Mouse (Mus musculus) spleen, adult 2 months (tissue): ENCODE measurements around the gene Cct5. TPM values are rescaled to one million over a fixed set of nuclear protein-coding genes. Genes with fewer than 3 reads are reported as not detected.

ENCODE experiments used
- DNase-seq, 2 experiments: peaks; one replicate each; pipeline versions ENCODE4 v3.0.0 to v3.0.0-alpha.2; 2012 to 2021; ENCODE audit warnings: low spot score in 2 of 2, low read depth in 1 of 2
- H3K27ac ChIP-seq: fragments of 200-500 bp; 2 replicates; pipeline ENCODE4 v1.5.1; 2012; ENCODE audit warnings: low read length, inconsistent platforms; ENCODE audit not compliant: insufficient read depth
- H3K27me3 ChIP-seq: fragments of 200-500 bp; 2 replicates; pipeline ENCODE4 v1.6.1; 2012; ENCODE audit warnings: mild to moderate bottlenecking, moderate library complexity, low read length, inconsistent platforms; ENCODE audit not compliant: control insufficient read depth, insufficient read depth
- H3K36me3 ChIP-seq: fragments of 200-500 bp; 2 replicates; pipeline ENCODE4 v1.6.1; 2012; ENCODE audit warnings: mild to moderate bottlenecking, low read length, inconsistent platforms; ENCODE audit not compliant: control insufficient read depth, insufficient read depth
- H3K4me1 ChIP-seq: fragments of 200-500 bp; 2 replicates; pipeline ENCODE4 v1.6.1; 2011; ENCODE audit warnings: inconsistent platforms; ENCODE audit not compliant: control insufficient read depth, insufficient read depth, insufficient read length
- H3K4me3 ChIP-seq: fragments of 200-500 bp; 2 replicates; pipeline ENCODE4 v1.5.1; 2011; ENCODE audit warnings: mild to moderate bottlenecking, inconsistent platforms; ENCODE audit not compliant: insufficient read depth, insufficient read length; ENCODE audit errors: extremely low read depth
- CTCF ChIP-seq: fragments of 200-500 bp; IDR thresholded peaks from 2 replicates; pipeline ENCODE4 v1.5.1; 2011; ENCODE audit warnings: mild to moderate bottlenecking, inconsistent platforms; ENCODE audit not compliant: insufficient read depth, insufficient read length, insufficient replicate concordance; ENCODE audit errors: extremely low read depth
- POLR2A ChIP-seq: fragments of 200-500 bp; IDR thresholded peaks from 2 replicates; pipeline ENCODE4 v1.6.1; 2011; ENCODE audit warnings: low read depth, low read length, inconsistent platforms
- WGBS: fragments of 180-500 bp; shearing (Covaris S2); methylation state at CpG from one replicate; pipeline ENCODE4 v1.1.7; 2018; 5-methylcytosine and 5-hydroxymethylcytosine counted together
- polyA plus RNA-seq: library from polyadenylated mRNA; depleted of rRNA; stranded (reverse); fragments of >200 nt; gene quantifications from 2 replicates; pipeline ENCODE4 v1.2.3, GENCODE M21; 2012; rRNA removed

The Cct5 gene
- polyA plus RNA-seq, 1 experiment: 66.9 TPM

DNA sequence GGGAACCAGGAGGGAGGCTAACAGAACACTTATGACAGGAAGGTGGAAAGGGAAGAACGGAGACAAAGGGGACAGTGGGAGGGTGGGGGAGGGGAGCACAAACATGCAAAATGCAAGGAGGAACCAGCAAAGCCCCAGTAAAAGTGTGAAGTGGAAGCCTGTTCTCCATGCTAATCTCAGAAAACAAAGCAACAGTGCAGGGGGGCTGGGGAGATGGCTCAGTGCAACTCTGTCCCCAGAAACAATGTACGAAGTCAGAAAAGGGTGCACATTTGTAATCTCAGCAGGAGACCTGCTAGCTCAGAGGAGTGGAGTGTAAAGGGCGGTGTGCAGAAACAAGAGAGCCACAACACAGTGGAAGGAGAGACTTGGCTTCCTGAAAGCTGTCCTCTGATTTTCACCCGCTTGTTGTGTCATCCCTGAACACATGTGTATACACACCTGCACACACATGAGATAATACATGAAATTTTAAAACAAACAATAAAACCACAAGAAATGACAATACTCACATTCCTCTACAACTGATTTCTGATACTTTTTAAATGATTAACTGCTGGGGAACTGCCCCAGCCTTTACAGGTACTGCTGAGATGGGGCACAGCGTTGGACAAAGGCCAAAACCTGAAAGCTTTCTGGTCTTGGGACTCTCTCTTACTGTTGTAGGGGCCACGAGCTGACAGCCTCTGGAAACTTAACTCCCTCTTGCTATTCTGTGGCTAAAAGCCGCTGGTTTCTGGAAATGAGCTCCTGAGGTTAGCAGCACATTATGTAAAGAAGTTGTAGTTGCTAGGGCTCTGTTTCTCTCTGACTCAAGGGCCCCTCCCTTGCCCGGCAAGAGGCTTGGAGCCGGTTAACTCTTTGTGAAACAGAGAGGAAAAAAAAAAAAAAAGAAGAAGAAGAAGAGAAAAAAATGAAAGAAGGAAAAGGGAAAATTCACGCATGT lies 59.3 kb downstream of the Cct5 start:
- WGBS: 24% methylated on average over 10 of the region's 10 CpGs
- TF ChIP-seq CTCF: no peak
- TF ChIP-seq POLR2A: no peak
- Histone ChIP-seq H3K27me3 (no peaks in the 10 kb centered on the region), H3K4me3 (no peak overlapping the region), H3K27ac (no peak overlapping the region), H3K36me3 (no peaks in the 10 kb centered on the region), H3K4me1 (peaks cover 4% of the 10 kb centered on the region; the same call in 1 of the 2 replicates)
- DNase-seq: no peak

Other genes starting within 250 kb of the Cct5 start
- 3.7 and 8.1 TPM in 2 replicates for gene Ankrd33b, start 234.1 kb downstream of the Cct5 start, polyA plus RNA-seq
- 0.49 and 0.50 TPM in 2 replicates for gene Ropn1l, start 148.1 kb downstream of the Cct5 start, polyA plus RNA-seq
- 8.5 and 8.7 TPM in 2 replicates for gene March6, start 70.8 kb downstream of the Cct5 start, polyA plus RNA-seq
- 6.4 and 12.4 TPM in 2 replicates for gene Cmbl, start 36.4 kb downstream of the Cct5 start, polyA plus RNA-seq
- 3.9 and 4.9 TPM in 2 replicates for gene Fam173b, start within 50 bp of the Cct5 start, polyA plus RNA-seq